Mouse (Mus musculus) lung, embryonic 15.5 days (tissue): ENCODE data around the gene Tmem171. TPM values are rescaled to one million over a fixed set of nuclear protein-coding genes. Genes with fewer than 3 reads are reported as not detected.
A peak's percentile ranks its signal among the peaks of the same experiment; 100 is the strongest.

Experiments used
- ATAC-seq: fragments of 200-750 bp; cut with Nextera tagmentation; 2 replicates; pipeline ENCODE4 v1.8.0; 2017; ENCODE audit warnings: moderate number of reproducible peaks, borderline replicate concordance; ENCODE audit not compliant: low FRiP score, low TSS enrichment; ENCODE audit errors: extremely low read depth
- H3K27ac ChIP-seq: fragments of 300-500 bp; sonication (generic); 2 replicates; pipeline ENCODE4 v1.5.1; 2015; ENCODE audit warnings: moderate library complexity, mild to moderate bottlenecking, inconsistent platforms
- H3K27me3 ChIP-seq: fragments of 300-500 bp; sonication (generic); 2 replicates; pipeline ENCODE4 v1.6.1; 2015; ENCODE audit warnings: inconsistent platforms
- H3K36me3 ChIP-seq: fragments of 300-500 bp; sonication (generic); 2 replicates; pipeline ENCODE4 v1.6.1; 2015; ENCODE audit warnings: inconsistent platforms
- H3K4me1 ChIP-seq: fragments of 300-500 bp; sonication (generic); 2 replicates; pipeline ENCODE4 v1.6.1; 2015; ENCODE audit warnings: inconsistent platforms
- H3K4me2 ChIP-seq: fragments of 300-500 bp; sonication (generic); 2 replicates; pipeline ENCODE4 v1.6.1; 2015; ENCODE audit warnings: inconsistent platforms, mild to moderate bottlenecking, moderate library complexity
- H3K4me3 ChIP-seq: fragments of 300-500 bp; sonication (generic); 2 replicates; pipeline ENCODE4 v1.5.1; 2015; ENCODE audit warnings: mild to moderate bottlenecking, inconsistent platforms
- H3K9ac ChIP-seq: fragments of 300-500 bp; sonication (generic); 2 replicates; pipeline ENCODE4 v1.6.1; 2015; ENCODE audit warnings: inconsistent platforms
- H3K9me3 ChIP-seq: fragments of 300-500 bp; sonication (generic); 2 replicates; pipeline ENCODE4 v1.6.1; 2016; ENCODE audit warnings: inconsistent platforms
- WGBS: fragments of 180-500 bp; shearing (Covaris S2); methylation state at CpG from one replicate; pipeline ENCODE4 v1.1.7; 2015; 5-methylcytosine and 5-hydroxymethylcytosine counted together
- polyA plus RNA-seq: library from polyadenylated mRNA; unstranded; fragments of >200 nt; fragmentation: Nextera tagmentation; extraction: Ambion mirVana; gene quantifications from 2 replicates; pipeline ENCODE4 v1.2.1, GENCODE M21; 2015

Gene Tmem171
- polyA plus RNA-seq, 1 experiment from 2014 or later, result 19.5 TPM

- Histone ChIP-seq H3K4me2 (no peak overlapping the region), H3K27ac (peak overlapping the region; percentile 61; the same call in 1 of the 2 replicates), H3K9ac (no peak overlapping the region), H3K9me3 (no peaks in the 10 kb centered on the region), H3K36me3 (no peaks in the 10 kb centered on the region), H3K4me3 (no peak overlapping the region), H3K27me3 (no peaks in the 10 kb centered on the region), H3K4me1 (no peaks in the 10 kb centered on the region)
- peak; percentile 85 for ATAC-seq
- 28% methylated on average over 8 of the region's 8 CpGs for WGBS
These were observed 15.6 kb upstream of the Tmem171 start for GRCm38 (mm10) chr13:98710236-98710635.

- H3K4me2 ChIP-seq, result no peak overlapping the region
- H3K27ac ChIP-seq, result no peak overlapping the region
- 72% methylated on average over 4 of the region's 4 CpGs for WGBS
- ATAC-seq, result no peak
- H3K9ac ChIP-seq, result no peak overlapping the region
- no peaks in the 10 kb centered on the region for H3K9me3 ChIP-seq
- no peak overlapping the region for H3K4me3 ChIP-seq
- H3K4me1 ChIP-seq, result peaks cover 11% of the 10 kb centered on the region; the same call in 1 of the 2 replicates
- H3K27me3 ChIP-seq, result no peaks in the 10 kb centered on the region
- no peaks in the 10 kb centered on the region for H3K36me3 ChIP-seq
These were observed 10.9 kb upstream of the Tmem171 start for GRCm38 (mm10) chr13:98705501-98705900.

- Histone ChIP-seq H3K4me1 (peaks cover 24% of the 10 kb centered on the region), H3K27ac (no peak overlapping the region), H3K4me3 (no peak overlapping the region), H3K36me3 (no peaks in the 10 kb centered on the region), H3K27me3 (no peaks in the 10 kb centered on the region), H3K9me3 (no peaks in the 10 kb centered on the region), H3K4me2 (no peak overlapping the region), H3K9ac (no peak overlapping the region)
- 71% methylated on average over 8 of the region's 8 CpGs for WGBS
- no peak for ATAC-seq
These were observed 9.2 kb upstream of the Tmem171 start for GRCm38 (mm10) chr13:98703786-98704185.

GRCm38 (mm10) chr13:98702361-98702760 lies 7.7 kb upstream of the Tmem171 start:
- H3K27ac ChIP-seq, result no peak overlapping the region
- no peak overlapping the region for H3K4me3 ChIP-seq
- H3K27me3 ChIP-seq, result no peaks in the 10 kb centered on the region
- no peaks in the 10 kb centered on the region for H3K9me3 ChIP-seq
- peaks cover 28% of the 10 kb centered on the region for H3K4me1 ChIP-seq
- no peak for ATAC-seq
- no peaks in the 10 kb centered on the region for H3K36me3 ChIP-seq
- no peak overlapping the region for H3K9ac ChIP-seq
- 78% methylated on average over 8 of the region's 8 CpGs for WGBS
- H3K4me2 ChIP-seq, result no peak overlapping the region

GRCm38 (mm10) chr13:98701309-98701675 lies 6.7 kb upstream of the Tmem171 start:
- 55% methylated on average over 5 of the region's 5 CpGs for WGBS
- Histone ChIP-seq H3K27ac (peak overlapping the region; percentile 96), H3K4me3 (no peak overlapping the region), H3K9me3 (no peaks in the 10 kb centered on the region), H3K9ac (no peak overlapping the region), H3K27me3 (no peaks in the 10 kb centered on the region), H3K4me2 (0 out of 2 replicates have a peak overlapping the region, but pooled peaks have one; percentile 10), H3K4me1 (peaks cover 33% of the 10 kb centered on the region), H3K36me3 (no peaks in the 10 kb centered on the region)
- no peak for ATAC-seq

- Histone ChIP-seq H3K9me3 (no peaks in the 10 kb centered on the region), H3K36me3 (no peaks in the 10 kb centered on the region), H3K27ac (peak overlapping the region; percentile 96), H3K4me1 (peaks cover 38% of the 10 kb centered on the region), H3K27me3 (no peaks in the 10 kb centered on the region), H3K4me3 (no peak overlapping the region), H3K4me2 (peak overlapping the region; percentile 17; the same call in 1 of the 2 replicates), H3K9ac (no peak overlapping the region)
- WGBS, result 32% methylated on average over 10 of the region's 10 CpGs
- peak; percentile 56 for ATAC-seq
These were observed 6.2 kb upstream of the Tmem171 start for GRCm38 (mm10) chr13:98700661-98701308.

GRCm38 (mm10) chr13:98699982-98700540 lies 5.4 kb upstream of the Tmem171 start:
- no peak overlapping the region for H3K9ac ChIP-seq
- peak overlapping the region; percentile 17; the same call in 1 of the 2 replicates for H3K4me2 ChIP-seq
- H3K4me1 ChIP-seq, result peaks cover 41% of the 10 kb centered on the region
- H3K9me3 ChIP-seq, result no peaks in the 10 kb centered on the region
- no peaks in the 10 kb centered on the region for H3K36me3 ChIP-seq
- WGBS, result 42% methylated on average over 5 of the region's 5 CpGs
- peak overlapping the region; percentile 96 for H3K27ac ChIP-seq
- no peak overlapping the region for H3K4me3 ChIP-seq
- no peak for ATAC-seq
- peaks cover 5% of the 10 kb centered on the region; the same call in 1 of the 2 replicates for H3K27me3 ChIP-seq

- H3K9me3 ChIP-seq, result no peaks in the 10 kb centered on the region
- H3K27ac ChIP-seq, result peak overlapping the region; percentile 96
- no peaks in the 10 kb centered on the region for H3K36me3 ChIP-seq
- 36% methylated on average over 14 of the region's 14 CpGs for WGBS
- no peak overlapping the region for H3K9ac ChIP-seq
- ATAC-seq, result peak; percentile 64; the same call in 1 of the 2 replicates
- H3K4me2 ChIP-seq, result no peak overlapping the region
- no peak overlapping the region for H3K4me3 ChIP-seq
- peaks cover 13% of the 10 kb centered on the region; the same call in 1 of the 2 replicates for H3K27me3 ChIP-seq
- H3K4me1 ChIP-seq, result peaks cover 41% of the 10 kb centered on the region
These were observed 4.6 kb upstream of the Tmem171 start for GRCm38 (mm10) chr13:98699051-98699744.

- H3K27me3 ChIP-seq, result peaks cover 17% of the 10 kb centered on the region; the same call in 1 of the 2 replicates
- no peak overlapping the region for H3K27ac ChIP-seq
- H3K4me1 ChIP-seq, result peaks cover 43% of the 10 kb centered on the region
- H3K4me3 ChIP-seq, result no peak overlapping the region
- H3K9me3 ChIP-seq, result no peaks in the 10 kb centered on the region
- 70% methylated on average over 3 of the region's 3 CpGs for WGBS
- H3K36me3 ChIP-seq, result no peaks in the 10 kb centered on the region
- no peak for ATAC-seq
- no peak overlapping the region for H3K9ac ChIP-seq
- no peak overlapping the region for H3K4me2 ChIP-seq
These were observed 2.1 kb upstream of the Tmem171 start for GRCm38 (mm10) chr13:98696716-98697115.

- Histone ChIP-seq H3K27ac (peak overlapping the region; percentile 72), H3K9me3 (no peaks in the 10 kb centered on the region), H3K4me2 (peak overlapping the region; percentile 65), H3K27me3 (peaks cover 17% of the 10 kb centered on the region; the same call in 1 of the 2 replicates), H3K4me3 (peak overlapping the region; percentile 46), H3K4me1 (peaks cover 35% of the 10 kb centered on the region), H3K9ac (peak overlapping the region; percentile 57), H3K36me3 (no peaks in the 10 kb centered on the region)
- WGBS, result 25% methylated on average over 2 of the region's 2 CpGs
- ATAC-seq, result no peak
These were observed 912 bp upstream of the Tmem171 start for GRCm38 (mm10) chr13:98695546-98695945.

GRCm38 (mm10) chr13:98693316-98693715 lies 1.3 kb downstream of the Tmem171 start:
- peak overlapping the region; percentile 72 for H3K27ac ChIP-seq
- no peaks in the 10 kb centered on the region for H3K36me3 ChIP-seq
- H3K9ac ChIP-seq, result peak overlapping the region; percentile 19; the same call in 1 of the 2 replicates
- no peak for ATAC-seq
- H3K4me3 ChIP-seq, result peak overlapping the region; percentile 46
- H3K27me3 ChIP-seq, result peaks cover 17% of the 10 kb centered on the region; the same call in 1 of the 2 replicates
- no peaks in the 10 kb centered on the region for H3K9me3 ChIP-seq
- peaks cover 20% of the 10 kb centered on the region for H3K4me1 ChIP-seq
- H3K4me2 ChIP-seq, result peak overlapping the region; percentile 65
- WGBS, result 66% methylated on average over 11 of the region's 11 CpGs
